Mouse (Mus musculus) limb, embryonic 10.5 days (tissue): Measurements from ENCODE around the gene Zfp580. TPM values are rescaled to one million over a fixed set of nuclear protein-coding genes. Genes with fewer than 3 reads are reported as not detected.
A peak's percentile ranks its signal among the peaks of the same experiment; 100 is the strongest.
"Not testable (repeated sequence)": the region's sequence is repeated elsewhere in the genome, so short reads cannot be mapped to it uniquely, and the experiment has no call there.

Experiments
- DNase-seq: peaks from one replicate; pipeline ENCODE4 v3.0.0-alpha.2; 2017; ENCODE audit warnings: low spot score
- H3K27ac ChIP-seq: fragments of 300-500 bp; sonication (generic); 2 replicates; pipeline ENCODE4 v1.5.1; 2016; ENCODE audit warnings: mild to moderate bottlenecking
- H3K27me3 ChIP-seq: fragments of 300-500 bp; sonication (generic); 2 replicates; pipeline ENCODE4 v1.6.1; 2016; ENCODE audit warnings: low read depth, mild to moderate bottlenecking; ENCODE audit not compliant: poor library complexity, severe bottlenecking
- H3K36me3 ChIP-seq: fragments of 300-500 bp; sonication (generic); 2 replicates; pipeline ENCODE4 v1.6.1; 2016; ENCODE audit warnings: mild to moderate bottlenecking, moderate library complexity
- H3K4me1 ChIP-seq: fragments of 300-500 bp; sonication (generic); 2 replicates; pipeline ENCODE4 v1.6.1; 2016
- H3K4me3 ChIP-seq: fragments of 300-500 bp; sonication (generic); 2 replicates; pipeline ENCODE4 v1.5.1; 2016; ENCODE audit warnings: mild to moderate bottlenecking, moderate library complexity
- H3K9me3 ChIP-seq: fragments of 300-500 bp; sonication (generic); replicated peaks from 2 replicates; pipeline ENCODE4 v1.6.1; 2016; ENCODE audit warnings: mild to moderate bottlenecking
- WGBS: fragments of 180-500 bp; shearing (Covaris S2); methylation state at CpG from one replicate; pipeline ENCODE4 v1.1.7; 2016; 5-methylcytosine and 5-hydroxymethylcytosine counted together
- polyA plus RNA-seq: library from polyadenylated mRNA; unstranded; fragments of >200 nt; fragmentation: Nextera tagmentation; extraction: Ambion mirVana; gene quantifications from 2 replicates; pipeline ENCODE4 v1.2.1, GENCODE M21; 2016

Zfp580 gene
- 30.1 and 34.3 TPM in 2 replicates for polyA plus RNA-seq

DNA sequence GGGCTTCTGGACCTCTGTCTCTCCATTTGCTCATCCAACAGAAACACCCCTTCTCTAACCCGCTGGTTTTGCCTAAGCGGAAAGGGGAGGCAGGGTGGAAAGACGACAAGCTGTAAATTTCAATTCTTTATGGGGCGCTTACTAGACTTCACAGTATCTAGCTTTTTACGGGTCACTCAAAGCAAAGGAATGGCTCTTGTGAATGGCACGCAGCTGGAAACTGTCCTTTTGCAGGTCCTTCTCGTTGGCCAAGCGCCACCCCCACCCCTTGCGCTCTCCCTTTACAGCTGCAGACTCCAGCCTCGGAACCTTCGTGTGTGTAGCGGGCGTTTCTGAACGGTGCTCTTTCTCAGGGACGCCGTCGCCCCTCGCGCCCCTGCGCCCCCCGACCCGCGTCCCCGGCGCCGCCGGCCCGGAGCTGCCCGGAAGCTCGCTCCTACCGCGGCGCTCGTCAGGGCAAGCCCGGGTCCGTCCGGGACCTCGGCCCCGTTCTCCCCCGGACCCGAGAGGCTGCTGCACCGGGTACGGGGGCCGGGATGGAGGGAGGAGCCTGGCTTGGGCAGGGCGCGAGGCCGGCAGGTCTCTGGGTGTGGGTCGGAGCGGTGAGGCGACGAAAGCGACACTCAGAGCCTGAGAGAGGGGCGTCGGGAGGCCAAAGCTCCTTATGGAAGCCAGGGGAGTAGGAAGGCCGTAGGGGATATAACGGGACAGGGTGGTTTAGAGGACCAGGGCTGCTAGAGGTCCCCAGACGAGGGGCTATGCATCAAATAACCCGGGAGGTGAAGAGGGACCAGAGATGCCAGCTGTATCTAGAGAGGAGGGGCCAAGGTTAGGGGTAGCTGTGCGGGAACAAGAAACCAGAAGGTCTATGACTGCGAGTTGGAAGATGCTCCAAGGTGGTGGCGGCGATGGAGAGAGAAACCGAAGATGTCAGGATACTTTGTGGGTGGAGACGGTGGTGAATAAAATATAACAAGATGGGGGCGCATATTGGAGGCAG, at the start of gene Zfp580:
TSS of gene Zfp580 (plus strand) at position 346 of the 1,000 bp plus-strand sequence.
- H3K4me1 ChIP-seq = peaks cover 37% of the 10 kb centered on the region
- peak within 1 kb of the TSS; percentile 92 for H3K4me3 ChIP-seq
- H3K27me3 ChIP-seq = peaks cover 50% of the 10 kb centered on the region
- no peaks in the 10 kb centered on the region for H3K9me3 ChIP-seq
- no peaks in the 10 kb centered on the region for H3K36me3 ChIP-seq
- DNase-seq = peak; percentile 91
- peak within 1 kb of the TSS; percentile 93 for H3K27ac ChIP-seq
- WGBS = 2% methylated on average over 65 of the region's 65 CpGs

DNA sequence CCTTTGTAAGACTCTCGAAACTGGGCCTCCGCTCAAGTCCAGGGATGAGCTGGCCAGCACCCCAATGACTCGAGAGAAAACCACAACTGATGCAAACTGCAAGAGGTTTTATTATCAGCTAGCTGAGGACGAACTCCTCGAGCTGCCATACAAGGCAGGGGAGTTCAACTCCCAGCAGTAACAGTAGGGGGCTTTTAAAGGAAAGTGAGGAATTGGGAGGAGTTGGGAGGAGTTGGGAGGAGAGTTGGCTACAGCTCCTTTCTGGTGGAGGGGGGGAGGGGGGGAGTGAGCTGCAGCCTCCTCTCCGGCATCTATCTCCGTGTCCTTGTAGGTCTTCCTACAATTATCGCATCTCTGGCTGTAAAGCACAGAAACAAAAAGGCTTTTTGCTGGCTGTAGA, 48.5 kb upstream of the Zfp580 start:
- not testable (repeated sequence) for DNase-seq, H3K9me3 ChIP-seq, H3K27me3 ChIP-seq, H3K4me1 ChIP-seq, H3K27ac ChIP-seq, H3K4me3 ChIP-seq
- WGBS = 75% methylated on average over 8 of the region's 8 CpGs
- H3K36me3 ChIP-seq = peaks cover 19% of the 10 kb centered on the region

DNA sequence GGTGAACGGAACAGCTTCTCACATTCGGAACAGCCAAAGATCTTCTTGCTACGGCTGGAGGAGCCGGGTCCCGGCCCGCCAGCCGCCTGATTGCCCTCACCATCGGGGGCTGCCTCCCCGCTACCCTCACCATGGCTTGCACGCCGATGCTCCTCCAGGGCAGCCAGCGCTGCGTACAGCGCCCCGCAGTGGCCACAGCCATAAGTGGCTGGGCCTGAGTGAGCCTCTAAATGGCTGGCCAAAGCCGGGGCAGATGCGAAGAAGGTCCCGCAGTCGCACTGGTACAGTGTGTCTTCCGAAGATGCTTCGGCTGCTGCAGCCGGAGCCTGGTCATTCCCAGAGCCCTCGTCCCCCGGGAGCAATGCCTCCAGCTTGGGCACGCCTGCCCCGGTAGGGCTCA, 43.1 kb upstream of the Zfp580 start:
- H3K36me3 ChIP-seq = peaks cover 73% of the 10 kb centered on the region

DNA sequence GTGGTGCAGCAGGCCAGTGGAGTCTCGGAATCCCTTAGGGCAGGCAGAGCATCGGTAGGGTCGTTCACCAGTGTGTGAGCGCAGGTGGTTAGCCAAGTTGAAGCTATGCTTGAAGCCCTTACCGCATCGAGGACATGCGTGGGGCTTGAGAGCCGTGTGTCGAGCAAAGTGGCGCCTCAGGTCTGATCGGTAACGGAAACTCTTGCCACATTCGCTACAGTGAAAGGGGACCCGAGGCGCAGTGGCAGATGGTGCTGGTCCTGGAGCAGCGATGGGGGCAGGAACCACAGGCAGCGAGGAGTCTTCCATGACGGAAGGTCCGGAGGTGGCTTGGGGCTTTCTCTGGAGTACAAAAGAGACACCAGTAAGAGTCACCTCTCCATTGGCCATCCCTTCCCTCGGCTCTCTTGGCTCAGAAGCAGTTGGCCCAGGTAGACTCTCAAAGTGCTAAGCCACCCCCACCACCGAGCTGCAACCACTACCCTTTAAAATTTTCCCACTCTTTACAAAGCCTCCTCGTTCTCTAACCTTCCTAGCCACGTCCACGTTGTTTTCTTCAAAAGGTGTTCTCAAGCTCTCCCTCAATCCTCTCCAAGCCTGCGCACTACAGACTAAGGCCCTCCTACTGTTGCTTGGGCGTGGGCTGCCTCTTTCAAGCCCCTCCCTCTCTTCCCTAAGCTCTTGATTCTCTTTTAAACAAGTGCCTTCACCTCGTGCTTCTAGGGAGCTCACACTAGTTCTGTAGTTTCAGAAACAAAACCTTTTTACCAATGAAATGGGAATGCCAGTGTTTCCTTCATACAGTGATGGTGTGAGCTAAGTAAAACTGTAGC, 38.4 kb upstream of the Zfp580 start:
- H3K27me3 ChIP-seq = no peaks in the 10 kb centered on the region
- H3K4me3 ChIP-seq = peak overlapping the region; percentile 69
- no peaks in the 10 kb centered on the region for H3K9me3 ChIP-seq
- WGBS = 92% methylated on average over 27 of the region's 27 CpGs
- no peak for DNase-seq
- H3K36me3 ChIP-seq = peaks cover 65% of the 10 kb centered on the region
- H3K4me1 ChIP-seq = peaks cover 16% of the 10 kb centered on the region; the same call in 1 of the 2 replicates
- no peak overlapping the region for H3K27ac ChIP-seq

More for the DNA sequence above, 43.1 kb upstream of the Zfp580 start:
- Histone ChIP-seq H3K4me3 (0 out of 2 replicates have a peak overlapping the region, but pooled peaks have one; percentile 4), H3K9me3 (no peaks in the 10 kb centered on the region), H3K27ac (no peak overlapping the region), H3K27me3 (no peaks in the 10 kb centered on the region), H3K4me1 (0 out of 2 replicates have a peak, but pooled peaks cover 9% of the 10 kb centered on the region)
- WGBS = 95% methylated on average over 26 of the region's 26 CpGs
- DNase-seq = no peak

- H3K36me3 ChIP-seq = peaks cover 54% of the 10 kb centered on the region
- H3K27ac ChIP-seq = peak within 1 kb of the TSS; percentile 98
- peak within 1 kb of the TSS; percentile 69 for H3K4me3 ChIP-seq
- WGBS = under 1% methylated on average over 42 of the region's 42 CpGs
- H3K27me3 ChIP-seq = no peaks in the 10 kb centered on the region
- peaks cover 16% of the 10 kb centered on the region; the same call in 1 of the 2 replicates for H3K4me1 ChIP-seq
- DNase-seq = peak; percentile 97
- H3K9me3 ChIP-seq = no peaks in the 10 kb centered on the region
Measured at GRCm38 (mm10) chr7:5014251-5015117, 36.9 kb upstream of the Zfp580 start, which contains the start of the genes Zfp524 and Fiz1. Gene Zfp524, plus strand, starts transcription at chr7:5014415. Gene Fiz1, minus strand, starts transcription at chr7:5014697.

- H3K9me3 ChIP-seq = no peaks in the 10 kb centered on the region
- peaks cover 16% of the 10 kb centered on the region; the same call in 1 of the 2 replicates for H3K4me1 ChIP-seq
- peak within 1 kb of the TSS; percentile 98 for H3K27ac ChIP-seq
- peak; percentile 99 for DNase-seq
- under 1% methylated on average over 63 of the region's 76 CpGs for WGBS
- H3K27me3 ChIP-seq = no peaks in the 10 kb centered on the region
- H3K36me3 ChIP-seq = peaks cover 45% of the 10 kb centered on the region
- peak within 1 kb of the TSS; percentile 69 for H3K4me3 ChIP-seq
Measured at GRCm38 (mm10) chr7:5015118-5016001, 36.0 kb upstream of the Zfp580 start, which contains the start of gene Gm44973. Gene Gm44973, plus strand, starts transcription at chr7:5015496.

GRCm38 (mm10) chr7:5016057-5016456, 35.3 kb upstream of the Zfp580 start:
- H3K4me1 ChIP-seq = peaks cover 18% of the 10 kb centered on the region
- peaks cover 38% of the 10 kb centered on the region for H3K36me3 ChIP-seq
- H3K9me3 ChIP-seq = no peaks in the 10 kb centered on the region
- DNase-seq = no peak
- 69% methylated on average over 3 of the region's 3 CpGs for WGBS
- H3K4me3 ChIP-seq = peak overlapping the region; percentile 69
- peak overlapping the region; percentile 98 for H3K27ac ChIP-seq
- no peaks in the 10 kb centered on the region for H3K27me3 ChIP-seq

DNA sequence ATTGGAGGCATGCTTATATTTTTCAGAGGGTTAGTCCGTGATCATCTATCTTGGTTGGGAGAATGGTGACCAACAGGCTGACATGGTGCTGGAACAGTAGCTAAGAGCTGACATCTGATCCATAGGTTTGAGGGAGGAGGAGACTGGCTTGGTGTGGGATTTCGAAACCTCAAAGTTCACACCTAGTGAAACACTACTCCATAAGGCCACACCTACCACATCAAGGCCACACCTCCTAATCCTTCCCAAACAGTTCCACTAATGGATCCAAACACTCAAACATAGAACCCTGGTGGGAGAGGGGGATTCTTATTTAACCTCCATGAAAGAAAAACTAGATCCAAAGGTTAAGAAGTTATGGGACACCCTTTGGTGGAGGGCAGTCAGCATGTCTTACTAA, 34.4 kb upstream of the Zfp580 start:
- Histone ChIP-seq H3K27me3 (no peaks in the 10 kb centered on the region), H3K9me3 (no peaks in the 10 kb centered on the region), H3K4me3 (no peak overlapping the region), H3K4me1 (peaks cover 26% of the 10 kb centered on the region), H3K36me3 (peaks cover 35% of the 10 kb centered on the region), H3K27ac (no peak overlapping the region)
- 96% methylated on average over 2 of the region's 2 CpGs for WGBS
- DNase-seq = no peak

DNA sequence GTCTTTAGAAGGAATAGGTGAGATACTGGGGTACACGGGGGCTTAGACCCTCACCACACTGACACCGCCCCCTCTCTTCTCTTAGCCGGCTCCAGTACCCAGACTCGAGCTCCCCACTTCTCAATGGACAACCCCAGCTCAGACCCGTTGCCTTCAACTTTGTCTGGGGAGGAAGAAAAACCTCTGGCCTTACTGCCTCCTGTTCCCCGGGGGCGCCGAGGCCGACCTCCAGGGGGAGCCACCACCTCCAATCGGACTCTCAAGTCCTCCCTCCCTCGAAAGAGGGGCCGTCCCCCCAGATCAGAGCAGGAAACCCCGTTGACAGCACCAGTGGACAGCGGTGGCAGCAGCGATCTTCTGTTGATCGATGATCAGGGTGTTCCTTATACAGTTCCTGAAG, 34.0 kb upstream of the Zfp580 start:
- no peaks in the 10 kb centered on the region for H3K9me3 ChIP-seq
- H3K27me3 ChIP-seq = no peaks in the 10 kb centered on the region
- H3K27ac ChIP-seq = no peak overlapping the region
- H3K4me3 ChIP-seq = no peak overlapping the region
- peaks cover 35% of the 10 kb centered on the region for H3K36me3 ChIP-seq
- peaks cover 28% of the 10 kb centered on the region for H3K4me1 ChIP-seq
- DNase-seq = no peak
- WGBS = 91% methylated on average over 16 of the region's 16 CpGs

- no peak for DNase-seq
- Histone ChIP-seq H3K9me3 (no peaks in the 10 kb centered on the region), H3K27me3 (no peaks in the 10 kb centered on the region), H3K4me1 (peaks cover 28% of the 10 kb centered on the region), H3K27ac (no peak overlapping the region), H3K36me3 (peaks cover 35% of the 10 kb centered on the region), H3K4me3 (no peak overlapping the region; the same call in 1 of the 2 replicates)
- WGBS = 96% methylated on average over 21 of the region's 21 CpGs
Measured at GRCm38 (mm10) chr7:5017931-5018330, 33.4 kb upstream of the Zfp580 start.

- peak overlapping the region; percentile 97 for H3K27ac ChIP-seq
- H3K4me1 ChIP-seq = peaks cover 24% of the 10 kb centered on the region
- DNase-seq, H3K9me3 ChIP-seq, H3K27me3 ChIP-seq: not testable (repeated sequence)
- peak overlapping the region; percentile 84 for H3K4me3 ChIP-seq
- 26% methylated on average over 8 of the region's 8 CpGs for WGBS
- H3K36me3 ChIP-seq = peaks cover 49% of the 10 kb centered on the region
Measured at GRCm38 (mm10) chr7:5019576-5019975, 31.8 kb upstream of the Zfp580 start.
